Mouse (Mus musculus): ENCODE measurements around the gene Shisa5. TPM values are rescaled to one million over a fixed set of nuclear protein-coding genes. Genes with fewer than 3 reads are reported as not detected.
A peak's percentile ranks its signal among the peaks of the same experiment; 100 is the strongest.

The Shisa5 gene
- total RNA-seq, 2 experiments from 2014 or later = 31.4 to 55.0 TPM

GRCm38 (mm10) chr9:109053851-109054250 is 15.5 kb downstream of the Shisa5 start:
- no peak for DNase-seq

DNA sequence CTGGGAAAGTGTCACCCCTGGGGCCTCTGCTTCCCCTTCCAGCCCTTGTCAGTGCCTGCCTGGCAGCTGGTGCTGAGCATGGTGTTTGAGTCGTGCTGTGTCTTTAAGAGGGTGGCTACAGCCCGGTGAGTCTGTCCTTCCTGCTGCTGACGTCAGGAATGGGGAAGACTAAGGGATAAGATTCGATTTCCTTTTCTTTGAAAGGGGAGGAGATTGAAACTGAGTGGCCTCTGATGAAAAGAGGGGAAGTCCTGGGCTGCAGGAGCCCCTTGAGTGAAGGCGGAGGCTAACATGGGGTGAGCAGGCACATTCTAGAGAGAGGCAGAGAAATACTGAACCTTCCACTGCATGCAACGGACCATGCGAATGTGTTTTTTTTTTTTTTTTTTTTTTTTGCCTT is 16.3 kb downstream of the Shisa5 start:
- DNase-seq = peak; percentile 77 to 91

GRCm38 (mm10) chr9:109055271-109056030 is 17.1 kb downstream of the Shisa5 start:
- DNase-seq = no peak

- DNase-seq = no peak
Measured at GRCm38 (mm10) chr9:109056081-109056690, 17.8 kb downstream of the Shisa5 start.

DNA sequence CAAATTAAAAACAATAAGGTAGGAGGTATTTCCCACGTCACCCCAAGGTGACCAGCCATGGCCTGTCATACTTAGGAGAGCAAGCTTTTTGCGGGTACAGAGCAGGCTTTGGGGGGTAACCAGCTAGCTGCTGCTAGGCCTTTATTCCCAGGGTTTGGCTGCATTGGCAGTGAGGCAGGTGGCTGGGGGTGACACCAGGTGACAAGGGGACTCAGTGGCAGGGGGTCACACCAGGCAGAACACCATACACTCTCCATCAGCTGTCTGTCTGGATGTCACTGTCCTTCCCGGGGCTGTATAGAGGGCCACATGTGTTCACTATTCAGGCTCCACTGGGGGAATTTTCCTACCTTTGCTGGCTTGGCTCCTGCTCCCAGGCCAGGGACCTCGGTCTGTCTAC is 18.6 kb downstream of the Shisa5 start:
- DNase-seq = no peak

GRCm38 (mm10) chr9:109057543-109057942 is 19.2 kb downstream of the Shisa5 start:
- DNase-seq = peak in 1 of 2 experiments; percentile 60

- peak in 1 of 2 experiments; percentile 18 for DNase-seq
Measured at GRCm38 (mm10) chr9:109058006-109058765, 19.8 kb downstream of the Shisa5 start.

DNA sequence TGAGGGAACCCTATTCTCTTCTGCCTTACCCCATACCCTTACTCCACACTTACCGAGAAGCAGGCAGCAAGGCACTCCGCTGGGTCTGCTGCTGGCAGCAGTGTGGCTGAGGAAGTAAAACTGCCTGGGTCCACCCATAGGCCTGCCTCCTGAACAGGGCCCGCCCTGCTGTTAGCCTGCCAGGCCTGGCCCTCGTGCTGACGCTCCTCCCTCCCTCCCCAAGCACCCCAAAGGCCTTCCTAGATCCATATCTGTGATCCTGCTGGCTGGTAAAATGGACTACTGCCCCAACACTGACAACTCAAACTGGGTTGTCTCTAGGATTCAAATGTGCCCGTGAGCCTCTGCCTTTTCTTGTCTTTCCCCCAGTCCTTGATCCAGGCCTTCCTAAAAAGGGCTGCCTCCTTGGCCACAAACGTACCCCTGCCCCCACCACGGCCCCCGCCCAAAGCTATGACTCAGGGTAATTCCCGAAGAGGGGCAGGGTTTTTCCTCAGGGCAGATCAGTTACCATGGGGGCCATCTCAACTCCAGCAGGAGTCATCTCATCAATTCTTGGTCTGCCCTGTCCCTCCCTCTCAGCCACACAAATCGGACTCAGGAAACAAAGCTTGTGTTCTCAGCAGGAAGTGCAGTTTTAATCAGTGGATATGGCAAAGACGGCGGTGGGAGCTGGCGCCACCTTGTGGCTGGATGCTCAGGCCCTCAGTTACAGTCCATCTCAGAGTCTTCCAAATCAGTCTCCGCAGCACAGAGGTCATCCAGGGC is 21.0 kb downstream of the Shisa5 start, which contains the start of gene Trex1:
Gene Trex1 (minus strand): TSS at position 599 of the 768 bp plus-strand sequence.
- DNase-seq = peak; percentile 93 to 96

DNA sequence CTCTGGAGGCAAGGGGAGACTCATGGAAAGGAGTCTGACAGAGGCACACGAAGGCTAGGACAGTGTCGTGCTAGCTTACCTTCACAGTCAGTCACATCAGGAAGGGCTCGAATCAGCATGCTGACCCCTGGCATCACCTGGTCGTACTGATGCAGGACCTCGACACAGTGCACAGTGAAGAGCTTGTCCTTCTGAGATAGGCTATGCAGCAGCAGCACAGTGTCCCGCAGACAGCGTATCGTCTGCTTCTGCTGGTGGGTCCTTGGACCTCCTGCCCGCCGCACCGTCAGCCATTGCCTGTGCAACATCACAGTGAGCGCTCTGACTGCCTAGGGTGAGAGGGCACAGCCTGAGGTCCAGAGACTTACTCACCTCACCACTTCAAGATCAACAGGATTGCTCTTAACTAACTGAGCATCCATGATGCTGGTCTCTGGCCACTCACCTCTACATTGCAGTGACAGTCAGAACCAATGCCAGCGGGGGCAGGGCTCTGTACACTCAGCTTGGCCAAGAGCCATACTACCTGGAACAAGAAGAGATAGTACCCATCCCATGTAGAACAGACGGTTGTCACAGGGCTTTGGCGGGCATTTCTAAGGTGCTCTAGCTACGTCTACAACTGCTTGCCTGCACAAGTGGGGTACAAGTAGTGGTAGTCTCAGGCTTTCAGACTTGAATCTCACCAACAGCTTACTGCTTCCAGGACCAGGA is 22.0 kb downstream of the Shisa5 start:
- DNase-seq = no peak

DNA sequence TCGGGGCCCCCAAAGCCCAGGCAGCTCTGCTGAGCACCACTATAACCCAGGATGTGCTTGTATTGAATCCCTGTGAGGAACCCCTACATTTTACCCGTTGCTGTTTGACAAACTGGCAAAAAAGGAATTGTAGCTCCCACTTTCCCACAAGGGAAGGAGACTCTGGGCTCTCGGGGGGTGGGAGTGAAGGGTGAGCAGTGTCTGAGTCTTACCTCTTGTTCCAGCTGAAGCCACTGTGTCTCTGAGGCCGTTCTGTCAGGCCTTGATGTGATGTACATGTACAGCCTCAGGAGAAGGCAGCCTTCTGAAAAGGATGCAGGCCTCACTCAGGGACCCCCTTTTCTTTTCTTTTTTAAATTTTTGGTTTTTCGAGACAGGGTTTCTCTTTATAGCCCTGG is 22.5 kb downstream of the Shisa5 start:
- DNase-seq = no peak

- no peak for DNase-seq
Measured at GRCm38 (mm10) chr9:109068095-109068735, 29.9 kb downstream of the Shisa5 start.

DNA sequence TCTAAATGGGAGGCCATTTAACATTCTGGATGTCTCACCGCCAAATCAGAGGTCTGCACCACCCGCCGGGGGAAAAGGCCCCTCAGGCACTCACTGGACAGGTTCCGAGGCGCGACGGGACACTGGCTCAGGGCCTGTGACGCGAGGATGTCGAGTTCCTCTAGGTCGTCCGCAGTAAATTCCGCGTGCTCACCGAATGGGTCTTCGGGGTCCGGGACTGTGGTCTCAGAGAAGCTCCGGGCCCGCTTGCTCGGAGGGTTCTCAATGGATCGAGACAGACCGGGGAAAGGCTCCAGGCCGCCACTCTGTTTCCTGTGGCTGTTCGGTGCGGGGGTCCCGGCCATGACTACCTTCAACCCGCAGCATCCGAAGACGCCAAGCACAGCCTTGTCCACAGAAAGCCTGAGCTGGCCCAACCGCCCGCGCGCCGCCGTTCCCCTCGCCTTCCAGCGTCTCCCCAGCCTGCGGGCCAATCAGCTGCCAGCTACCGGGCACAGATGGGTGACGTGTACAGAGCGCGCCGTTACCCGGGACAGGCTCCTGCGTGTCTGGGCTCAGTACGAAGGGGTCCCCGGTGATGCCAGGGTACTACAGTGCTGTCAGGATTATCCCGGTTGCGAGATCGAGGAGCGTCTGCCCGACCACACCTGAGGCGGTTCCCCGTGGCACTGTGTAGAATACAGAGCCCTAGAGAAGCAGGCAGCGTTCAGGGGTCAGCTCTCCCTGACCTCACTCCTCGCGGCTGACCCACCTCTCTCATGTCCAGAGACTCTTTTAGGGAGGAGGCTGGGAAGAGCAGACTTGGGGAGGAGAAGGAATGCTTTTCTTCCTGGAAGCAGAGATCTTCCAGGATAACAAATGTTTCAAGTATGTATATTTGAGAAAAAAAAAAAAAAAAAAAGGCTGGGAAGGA is 35.6 kb downstream of the Shisa5 start, which contains the start of gene Atrip:
Gene Atrip (minus strand): TSS at position 464 of the 913 bp plus-strand sequence.
- DNase-seq = peak; percentile 93 to 94

GRCm38 (mm10) chr9:109080516-109080915 is 42.2 kb downstream of the Shisa5 start:
- DNase-seq = no peak

- no peak for DNase-seq
Measured at GRCm38 (mm10) chr9:109081749-109082123, 43.4 kb downstream of the Shisa5 start.

DNA sequence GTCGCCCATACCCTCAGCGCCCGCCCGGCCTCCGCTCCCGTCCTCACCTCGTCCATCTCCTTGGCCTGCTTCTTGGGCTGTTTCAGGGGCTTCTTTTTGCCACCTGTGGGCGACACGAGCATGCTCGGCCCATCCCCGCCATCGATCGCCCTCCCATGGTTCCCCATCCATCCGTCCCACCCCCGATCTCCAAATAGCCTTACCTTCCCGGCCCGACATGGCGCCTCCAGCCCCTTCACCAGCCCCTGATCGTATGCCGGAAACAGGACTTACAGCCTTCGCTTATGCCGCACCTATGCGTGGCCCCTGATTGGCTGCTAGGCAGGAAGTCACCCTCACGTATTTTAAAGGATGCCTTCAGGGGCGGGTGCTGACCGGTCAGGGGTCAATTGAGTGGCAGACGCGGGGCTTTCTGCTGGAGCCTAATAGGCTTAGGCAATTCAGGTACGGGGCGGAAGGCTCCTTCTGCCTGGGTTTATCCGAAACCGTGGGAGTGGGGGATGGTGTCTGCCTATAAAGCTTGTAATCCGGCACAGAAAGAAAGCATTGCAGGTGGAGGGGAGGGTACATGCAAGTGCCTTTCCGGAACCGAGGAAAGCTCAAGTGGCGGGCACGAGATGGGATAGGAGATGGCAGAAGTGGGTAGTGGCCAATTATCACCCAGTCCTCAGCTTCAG is 43.9 kb downstream of the Shisa5 start, which contains the start of the genes Ccdc51 and Tma7:
Gene Ccdc51 (plus strand): TSS at position 370 of the 677 bp plus-strand sequence.
Gene Tma7 (minus strand): TSS at position 464 of the 677 bp plus-strand sequence.
- DNase-seq = peak; percentile 86 to 91

DNA sequence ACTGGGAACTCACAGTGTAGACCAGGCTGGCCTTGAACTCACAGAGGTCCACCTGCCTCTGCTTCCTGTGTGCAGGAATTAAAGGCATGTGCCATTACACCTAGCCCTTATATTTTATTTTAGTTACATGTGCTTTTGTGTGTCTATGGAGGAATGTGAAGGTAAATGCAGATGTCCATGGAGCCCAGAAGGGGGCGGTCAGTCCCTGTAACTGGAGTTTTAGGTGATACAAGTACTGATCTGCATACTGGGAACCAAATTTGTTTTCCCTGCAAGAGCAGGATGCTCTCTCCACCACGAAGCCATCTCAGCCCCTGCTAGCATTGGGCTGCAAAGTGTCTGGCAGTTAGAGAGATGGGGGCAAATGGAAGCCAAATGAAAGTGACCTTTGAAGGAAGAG is 46.6 kb downstream of the Shisa5 start:
- no peak for DNase-seq

DNA sequence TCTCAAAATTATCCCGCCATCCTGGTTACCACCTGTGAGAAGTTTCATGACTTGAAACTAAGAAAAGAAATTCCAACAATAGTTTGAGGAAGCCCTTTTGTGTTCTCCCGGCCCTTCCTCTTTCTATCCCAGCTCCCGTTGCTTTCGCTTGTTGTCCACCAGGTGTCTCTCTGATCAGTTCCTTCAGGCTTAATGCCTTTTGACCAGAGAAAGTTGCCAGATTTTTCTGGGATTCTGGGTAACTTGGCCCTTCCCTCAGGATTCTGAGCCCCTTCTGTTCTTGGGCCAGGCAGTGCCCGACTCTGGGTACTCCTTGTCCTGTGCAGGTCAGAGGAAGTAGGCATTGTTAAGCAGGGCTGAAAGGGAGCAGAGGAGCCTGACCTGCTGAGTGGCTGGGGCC is 49.6 kb downstream of the Shisa5 start:
- peak; percentile 49 to 77 for DNase-seq

GRCm38 (mm10) chr9:109090446-109090845 is 52.1 kb downstream of the Shisa5 start:
- no peak for DNase-seq

DNA sequence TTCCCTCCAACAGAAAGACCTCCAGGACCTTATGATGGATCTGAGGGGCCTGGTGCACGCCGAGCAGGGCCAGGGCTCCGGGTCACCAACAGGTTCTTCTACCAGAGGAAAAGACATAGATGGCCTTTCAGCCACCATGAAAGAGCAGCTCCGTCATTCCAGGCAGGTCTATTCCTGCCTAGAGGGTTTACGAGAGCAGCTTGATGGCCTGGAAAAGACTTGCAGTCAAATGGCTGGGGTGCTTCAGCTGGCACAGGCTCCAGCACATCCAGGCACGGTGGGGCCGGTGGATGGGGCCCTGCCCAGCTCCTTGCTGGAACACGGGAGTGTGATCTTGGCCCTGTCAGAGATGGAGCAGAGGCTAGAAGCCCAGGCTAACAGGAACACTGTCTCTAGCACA is 53.4 kb downstream of the Shisa5 start:
- DNase-seq = no peak
